Mouse (Mus musculus) fat pad, adult 2 months (tissue): Measurements from ENCODE around the gene Rabif.

ENCODE experiments used
- DNase-seq: peaks from one replicate; pipeline ENCODE4 v3.0.0-alpha.2; 2011; ENCODE audit warnings: low read depth, low spot score; ENCODE audit errors: extremely low read depth

Rabif gene

GRCm38 (mm10) chr1:134551869-134552268 is 57.4 kb downstream of the Rabif start:
- DNase-seq: no peak

- DNase-seq: no peak
Observed at GRCm38 (mm10) chr1:134552396-134552795, 57.9 kb downstream of the Rabif start.

- no peak for DNase-seq
Observed at GRCm38 (mm10) chr1:134555240-134555870, 60.9 kb downstream of the Rabif start.

- no peak for DNase-seq
Observed at GRCm38 (mm10) chr1:134555871-134556670, 61.6 kb downstream of the Rabif start.

GRCm38 (mm10) chr1:134556671-134557218 is 62.3 kb downstream of the Rabif start:
- no peak for DNase-seq
